Mouse (Mus musculus): ENCODE measurements at regions not wholly inside any gene's neighbourhood (a gene's known extent, or its start where the extent isn't known, plus 50 kb on each side); places are given as distances from the start of the nearest gene placed in this dataset.

DNA sequence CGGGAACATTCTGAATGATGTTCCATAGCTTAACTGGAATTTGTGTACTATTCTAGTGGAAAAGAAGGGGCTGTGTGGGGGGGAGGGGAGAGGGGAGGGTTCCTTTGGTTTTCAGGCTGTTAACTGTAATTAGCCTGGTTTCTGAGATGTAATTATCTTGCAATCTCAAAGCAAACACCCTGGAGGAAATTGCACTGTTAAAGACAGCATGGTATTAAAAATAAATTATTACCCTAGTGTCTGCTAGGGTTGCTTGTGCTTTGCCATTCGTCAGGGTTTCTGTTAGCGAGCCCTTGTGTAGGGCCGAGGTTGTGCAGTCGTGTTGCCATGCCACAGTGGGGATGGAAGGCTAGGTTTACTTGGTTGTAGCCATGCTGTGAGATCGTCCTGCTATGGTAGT lies 105.0 kb upstream of the Ppp2r3a start:
- Histone ChIP-seq H3K27me3 (no peaks in the 10 kb centered on the region), H3K4me3 (replicated peaks) (no peak overlapping the region), H3K4me2 (replicated peaks) (no peak overlapping the region), H3K27ac (replicated peaks) (no peak overlapping the region), H3K4me1 (no peaks in the 10 kb centered on the region), H3K9ac (no peak overlapping the region), H3K36me3 (no peaks in the 10 kb centered on the region), H3K9me3 (replicated peaks) (no peaks in the 10 kb centered on the region)
- WGBS, result 69% methylated on average over 6 of the region's 6 CpGs
- ATAC-seq (ENCODE audit: insufficient number of reproducible peaks, low FRiP score, low TSS enrichment, low read depth), result no peak

DNA sequence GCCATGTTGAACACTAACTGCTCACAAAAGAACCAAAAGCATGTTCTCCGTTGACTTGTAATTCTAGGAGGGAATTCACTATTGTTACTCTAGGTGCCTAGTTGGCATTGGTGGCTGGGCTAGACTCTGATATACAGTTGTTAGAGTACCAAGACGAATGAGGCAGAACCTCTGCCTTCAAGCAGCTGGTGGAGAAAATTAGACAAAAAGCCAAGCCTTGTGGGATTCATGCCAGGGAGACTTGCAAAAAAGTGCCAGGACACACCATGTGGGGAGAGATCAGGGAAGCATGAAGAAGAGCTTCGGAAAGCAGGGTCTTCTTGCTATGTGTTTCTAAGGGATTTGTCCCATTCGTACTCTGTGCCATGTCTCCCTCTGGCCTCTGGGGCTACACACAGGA lies 97.2 kb upstream of the Ppp2r3a start:
- H3K27ac ChIP-seq (replicated peaks), result no peak overlapping the region
- H3K4me3 ChIP-seq (replicated peaks), result no peak overlapping the region
- WGBS, result 86% methylated on average over 4 of the region's 4 CpGs
- no peak overlapping the region for H3K4me2 ChIP-seq (replicated peaks)
- no peaks in the 10 kb centered on the region for H3K4me1 ChIP-seq
- H3K9me3 ChIP-seq (replicated peaks), result no peaks in the 10 kb centered on the region
- H3K36me3 ChIP-seq, result no peaks in the 10 kb centered on the region
- H3K9ac ChIP-seq, result no peak overlapping the region
- no peak for ATAC-seq (ENCODE audit: insufficient number of reproducible peaks, low FRiP score, low TSS enrichment, low read depth)
- no peaks in the 10 kb centered on the region for H3K27me3 ChIP-seq

DNA sequence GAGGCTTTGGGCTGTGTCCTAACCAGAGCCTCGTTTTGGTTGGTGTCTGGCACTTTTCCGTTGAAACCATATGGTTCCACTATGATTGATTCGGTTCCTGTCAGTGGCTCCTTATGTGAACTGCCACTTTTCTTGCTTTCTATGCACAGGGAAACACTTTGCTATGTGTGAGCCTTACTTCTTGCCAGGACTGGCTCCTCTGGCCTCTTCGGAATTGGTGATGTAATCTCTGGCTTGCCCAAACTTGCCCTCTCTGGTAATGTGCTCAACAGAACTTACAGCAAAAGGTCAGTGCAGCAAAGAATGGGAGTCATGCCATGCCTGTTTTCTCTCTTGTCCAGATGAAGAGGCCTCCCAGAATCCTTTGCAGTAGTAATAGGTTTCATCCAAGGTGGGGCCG lies 91.3 kb upstream of the Ppp2r3a start:
- no peaks in the 10 kb centered on the region for H3K9me3 ChIP-seq (replicated peaks)
- H3K36me3 ChIP-seq, result no peaks in the 10 kb centered on the region
- no peak overlapping the region for H3K27ac ChIP-seq (replicated peaks)
- H3K4me1 ChIP-seq, result no peaks in the 10 kb centered on the region
- H3K9ac ChIP-seq, result no peak overlapping the region
- no peak for ATAC-seq (ENCODE audit: insufficient number of reproducible peaks, low FRiP score, low TSS enrichment, low read depth)
- no peaks in the 10 kb centered on the region for H3K27me3 ChIP-seq
- WGBS, result 58% methylated on average over 5 of the region's 5 CpGs
- no peak overlapping the region for H3K4me3 ChIP-seq (replicated peaks)
- H3K4me2 ChIP-seq (replicated peaks), result no peak overlapping the region

DNA sequence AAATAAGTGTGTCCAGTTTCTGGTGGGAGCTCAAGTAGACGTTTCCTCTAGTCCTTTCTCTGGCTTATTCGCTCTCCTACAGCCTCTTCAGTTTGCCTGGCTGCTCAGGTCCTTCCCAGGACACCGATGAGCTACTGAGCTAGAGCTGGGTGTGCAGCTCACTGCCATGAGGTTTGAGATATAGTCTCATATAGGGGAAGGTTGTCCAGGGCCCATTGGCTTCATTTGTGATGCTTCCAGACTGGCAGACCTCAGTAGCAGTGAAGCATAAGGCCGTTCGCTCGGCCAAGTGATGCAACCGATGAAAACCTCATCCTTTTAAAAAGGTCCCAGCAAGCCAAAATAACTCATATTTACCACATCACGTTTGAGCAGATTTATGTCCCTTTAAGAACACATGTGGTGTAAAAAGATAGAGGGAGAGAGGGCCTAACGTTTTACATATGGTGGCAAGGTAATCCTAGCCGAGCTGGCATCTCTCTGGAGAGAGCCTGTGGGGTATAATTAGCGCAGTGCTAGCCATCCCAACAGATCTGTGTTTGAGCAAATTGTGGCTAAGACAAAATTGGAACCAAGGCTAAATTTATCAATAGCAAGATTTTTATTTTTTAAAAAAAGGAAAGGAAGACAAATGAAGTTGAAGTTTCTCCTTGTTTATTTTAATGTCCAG lies 89.3 kb upstream of the Ppp2r3a start:
- H3K4me2 ChIP-seq (replicated peaks), result no peak overlapping the region
- no peak overlapping the region for H3K9ac ChIP-seq
- H3K36me3 ChIP-seq, result no peaks in the 10 kb centered on the region
- WGBS, result 54% methylated on average over 11 of the region's 11 CpGs
- ATAC-seq (ENCODE audit: insufficient number of reproducible peaks, low FRiP score, low TSS enrichment, low read depth), result no peak
- H3K27me3 ChIP-seq, result no peaks in the 10 kb centered on the region
- no peaks in the 10 kb centered on the region for H3K4me1 ChIP-seq
- H3K27ac ChIP-seq (replicated peaks), result no peak overlapping the region
- no peaks in the 10 kb centered on the region for H3K9me3 ChIP-seq (replicated peaks)
- H3K4me3 ChIP-seq (replicated peaks), result no peak overlapping the region

DNA sequence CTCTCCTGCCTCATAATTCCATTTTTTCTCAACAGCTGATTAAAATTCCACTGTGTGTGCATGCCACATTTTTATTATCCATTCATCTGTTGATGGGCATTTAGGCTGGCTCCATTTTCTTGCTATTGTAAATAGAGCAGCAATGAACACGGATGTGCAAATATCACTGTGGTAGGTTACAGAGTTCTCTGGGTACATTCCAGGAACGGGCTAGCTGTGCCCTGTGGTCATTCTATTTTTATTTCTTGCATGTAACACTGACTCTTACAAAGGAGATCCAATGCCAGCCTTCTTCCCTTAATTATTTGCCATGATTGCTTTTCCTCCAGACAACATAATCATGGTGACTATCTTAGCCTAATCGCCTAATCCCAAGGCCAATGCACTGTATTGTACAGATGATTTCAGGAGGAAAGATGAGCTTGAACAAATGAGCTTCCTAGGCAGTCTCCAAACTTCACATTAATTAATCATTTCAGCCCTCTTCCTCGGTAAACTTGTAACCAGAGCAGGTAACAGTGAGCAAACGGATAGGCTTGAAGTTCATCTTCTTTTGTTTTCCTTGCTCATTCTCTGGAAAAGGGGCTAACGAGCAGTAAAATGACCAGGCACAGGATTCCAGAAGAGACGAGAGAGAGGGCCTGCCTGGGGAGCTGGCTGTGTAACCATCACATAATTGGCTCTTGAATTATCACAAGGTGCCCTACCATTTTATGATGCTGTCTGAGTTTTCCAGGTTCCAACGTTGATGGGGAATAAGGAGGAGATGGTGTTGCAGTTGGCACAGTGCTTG lies 77.6 kb upstream of the Ppp2r3a start:
- no peak overlapping the region for H3K9ac ChIP-seq
- no peak overlapping the region for H3K4me2 ChIP-seq (replicated peaks)
- H3K27ac ChIP-seq (replicated peaks), result no peak overlapping the region
- no peaks in the 10 kb centered on the region for H3K4me1 ChIP-seq
- ATAC-seq (ENCODE audit: insufficient number of reproducible peaks, low FRiP score, low TSS enrichment, low read depth), result no peak
- no peak overlapping the region for H3K4me3 ChIP-seq (replicated peaks)
- 58% methylated on average over 8 of the region's 8 CpGs for WGBS
- no peaks in the 10 kb centered on the region for H3K27me3 ChIP-seq
- no peaks in the 10 kb centered on the region for H3K36me3 ChIP-seq
- no peaks in the 10 kb centered on the region for H3K9me3 ChIP-seq (replicated peaks)

DNA sequence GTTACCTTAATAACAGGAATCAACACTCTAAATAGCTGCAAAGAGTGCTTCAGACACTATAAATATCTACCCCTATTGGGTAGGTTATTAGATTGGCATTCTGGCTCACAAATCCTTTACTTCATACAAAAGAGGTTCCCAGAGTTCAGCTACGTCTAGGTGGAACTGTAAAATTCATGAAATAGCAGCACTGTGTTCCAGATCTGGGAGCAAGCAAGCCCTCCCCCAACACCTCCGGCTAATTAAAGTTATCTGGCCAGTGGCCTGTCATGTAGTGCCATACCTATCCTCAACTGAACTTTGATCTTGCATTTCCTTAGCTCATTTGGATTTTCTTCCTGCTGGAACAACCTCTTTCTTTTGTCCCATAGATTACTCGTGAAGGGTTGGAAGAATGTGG lies 75.4 kb upstream of the Ppp2r3a start:
- no peak overlapping the region for H3K9ac ChIP-seq
- no peaks in the 10 kb centered on the region for H3K36me3 ChIP-seq
- H3K4me3 ChIP-seq (replicated peaks), result no peak overlapping the region
- H3K4me2 ChIP-seq (replicated peaks), result no peak overlapping the region
- no peak overlapping the region for H3K27ac ChIP-seq (replicated peaks)
- H3K4me1 ChIP-seq, result no peaks in the 10 kb centered on the region
- no peak for ATAC-seq (ENCODE audit: insufficient number of reproducible peaks, low FRiP score, low TSS enrichment, low read depth)
- no peaks in the 10 kb centered on the region for H3K9me3 ChIP-seq (replicated peaks)
- 40% methylated on average over 3 of the region's 3 CpGs for WGBS
- no peaks in the 10 kb centered on the region for H3K27me3 ChIP-seq

DNA sequence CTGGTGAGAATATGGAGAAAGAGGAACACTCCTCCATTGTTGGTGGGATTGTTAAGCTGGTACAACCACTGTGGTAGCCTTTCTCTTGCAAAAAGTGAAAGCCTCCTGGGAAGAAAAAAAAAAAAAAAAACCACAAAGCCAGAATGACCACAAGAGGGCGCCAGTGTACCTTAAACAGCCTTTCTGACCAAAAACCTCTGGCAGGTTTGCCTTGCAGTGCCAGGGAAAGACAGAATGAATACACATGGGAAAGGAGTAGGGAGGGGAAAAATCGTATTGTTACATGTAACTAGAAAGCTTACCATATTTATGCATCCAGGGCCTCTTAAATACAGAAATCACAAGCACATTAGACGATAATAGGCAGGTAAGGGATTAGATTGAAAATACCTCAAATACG lies 62.4 kb upstream of the Ppp2r3a start:
- no peak overlapping the region for H3K4me2 ChIP-seq (replicated peaks)
- 38% methylated on average over 4 of the region's 4 CpGs for WGBS
- no peak overlapping the region for H3K9ac ChIP-seq
- no peaks in the 10 kb centered on the region for H3K9me3 ChIP-seq (replicated peaks)
- H3K27me3 ChIP-seq, result no peaks in the 10 kb centered on the region
- H3K27ac ChIP-seq (replicated peaks), result no peak overlapping the region
- no peaks in the 10 kb centered on the region for H3K4me1 ChIP-seq
- H3K4me3 ChIP-seq (replicated peaks), result no peak overlapping the region
- ATAC-seq (ENCODE audit: insufficient number of reproducible peaks, low FRiP score, low TSS enrichment, low read depth), result no peak
- no peaks in the 10 kb centered on the region for H3K36me3 ChIP-seq

DNA sequence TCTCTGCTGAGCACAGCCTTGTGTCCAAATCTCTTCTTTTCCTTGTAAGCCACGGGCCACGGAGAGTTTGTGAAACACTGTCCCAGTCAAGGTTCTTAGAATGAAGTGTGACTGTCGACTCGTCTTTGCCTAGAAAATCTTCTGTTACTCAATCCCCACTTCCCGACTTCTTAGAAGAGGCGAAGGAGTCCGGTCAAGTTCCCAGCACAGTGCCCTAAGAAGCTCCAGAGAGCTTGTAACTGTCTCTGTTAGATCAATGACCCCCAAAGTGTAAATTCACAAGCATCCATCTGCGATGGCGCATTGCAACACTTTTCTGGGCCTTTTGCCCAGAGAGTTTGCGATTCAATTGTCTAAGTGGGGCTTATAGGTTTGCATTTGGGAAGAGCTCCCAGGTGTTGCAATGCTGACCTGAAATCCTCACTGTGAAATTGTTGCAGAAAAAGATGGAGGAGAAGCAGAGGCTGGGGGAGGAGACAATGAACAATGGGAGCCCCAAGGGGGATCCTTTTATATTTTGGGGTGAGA lies 54.9 kb upstream of the Ppp2r3a start:
- Histone ChIP-seq H3K9me3 (replicated peaks) (no peaks in the 10 kb centered on the region), H3K4me2 (replicated peaks) (no peak overlapping the region), H3K36me3 (no peaks in the 10 kb centered on the region), H3K9ac (no peak overlapping the region), H3K27ac (replicated peaks) (no peak overlapping the region), H3K27me3 (no peaks in the 10 kb centered on the region), H3K4me3 (replicated peaks) (no peak overlapping the region), H3K4me1 (no peaks in the 10 kb centered on the region)
- ATAC-seq (ENCODE audit: insufficient number of reproducible peaks, low FRiP score, low TSS enrichment, low read depth), result no peak
- 83% methylated on average over 10 of the region's 10 CpGs for whole genome bisulfite sequencing

DNA sequence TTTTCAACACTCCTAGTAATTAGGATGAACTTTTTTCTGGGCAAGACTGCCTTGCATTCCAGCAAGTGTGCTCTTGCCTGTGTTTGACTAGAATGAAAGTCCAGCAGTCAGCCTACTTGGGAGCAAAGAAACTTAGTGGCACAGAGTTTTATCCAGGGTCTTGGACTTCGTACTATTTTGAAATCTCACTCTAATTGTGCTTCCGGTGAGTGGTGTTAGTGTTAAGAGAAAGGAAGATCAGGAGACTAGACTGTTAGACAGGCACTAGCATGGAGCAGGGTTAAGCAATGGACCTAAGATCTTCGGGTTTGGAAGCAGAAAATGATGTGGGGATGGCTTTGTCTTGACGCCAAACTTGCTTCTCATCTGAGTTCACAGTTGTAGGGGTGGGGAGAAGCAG lies 54.1 kb upstream of the Ppp2r3a start:
- Histone ChIP-seq H3K27me3 (no peaks in the 10 kb centered on the region), H3K36me3 (no peaks in the 10 kb centered on the region), H3K4me3 (replicated peaks) (no peak overlapping the region), H3K4me2 (replicated peaks) (no peak overlapping the region), H3K4me1 (no peaks in the 10 kb centered on the region), H3K27ac (replicated peaks) (no peak overlapping the region), H3K9ac (no peak overlapping the region), H3K9me3 (replicated peaks) (no peaks in the 10 kb centered on the region)
- WGBS, result 82% methylated on average over 4 of the region's 4 CpGs
- ATAC-seq (ENCODE audit: insufficient number of reproducible peaks, low FRiP score, low TSS enrichment, low read depth), result no peak

Measured in embryonic facial prominence, embryonic 15.5 days (tissue).